Mouse (Mus musculus): ENCODE data around the gene Ppip5k2. TPM values are rescaled to one million over a fixed set of nuclear protein-coding genes. Genes with fewer than 3 reads are reported as not detected.

The Ppip5k2 gene
- total and polyA plus RNA-seq, 2 experiments from 2014 or later = 30.8 to 39.3 TPM

DNA sequence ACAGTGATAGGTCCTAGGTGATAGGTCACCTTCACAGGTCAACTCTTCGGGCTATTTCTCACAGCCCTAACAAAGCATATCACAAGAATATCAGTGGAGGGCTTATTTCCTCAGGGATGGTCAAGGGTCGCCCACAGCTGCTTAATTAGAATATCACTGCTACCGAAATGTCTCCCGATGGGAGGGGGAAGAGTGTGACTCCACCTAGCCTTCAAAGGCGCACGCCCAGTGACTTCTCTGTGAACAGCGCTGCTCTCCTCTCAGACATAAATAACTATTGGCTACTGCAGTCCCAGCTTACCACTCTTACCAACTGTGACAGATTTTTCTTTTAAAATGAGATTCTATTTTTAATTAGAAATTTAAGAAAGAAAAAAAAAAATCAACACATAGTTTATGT is 9.6 kb downstream of the Ppip5k2 start:
- no peaks in the 10 kb centered on the region for H3K4me1 ChIP-seq (ENCODE audit: insufficient read depth, low read length)
- no peak overlapping the region for H3K27ac ChIP-seq
- no peak overlapping the region for H3K9ac ChIP-seq (replicated peaks; ENCODE audit: low read length)
- ATAC-seq = no peak
- no peak for TF ChIP-seq CTCF (IDR thresholded peaks at IDR 0.05; ENCODE audit: low read depth)
- H3K9me3 ChIP-seq (ENCODE audit: low read length) = no peaks in the 10 kb centered on the region
- H3K36me3 ChIP-seq (ENCODE audit: insufficient read depth, low read length) = no peaks in the 10 kb centered on the region
- H3K4me3 ChIP-seq (ENCODE audit: low read length) = no peak overlapping the region
- no peak for DNase-seq (ENCODE audit: low spot score)
- no peaks in the 10 kb centered on the region for H3K27me3 ChIP-seq (ENCODE audit: insufficient read depth, low read length)
- WGBS = 86% methylated on average over 7 of the region's 7 CpGs
- no peak overlapping the region for H3K4me2 ChIP-seq (ENCODE audit: low read depth, low read length)

- ATAC-seq (no peak), DNase-seq (ENCODE audit: low spot score) (no peak)
- Histone ChIP-seq H3K27ac (no peak overlapping the region), H3K9me3 (ENCODE audit: low read length) (no peaks in the 10 kb centered on the region), H3K4me3 (ENCODE audit: low read length) (no peak overlapping the region), H3K27me3 (ENCODE audit: insufficient read depth, low read length) (no peaks in the 10 kb centered on the region), H3K4me2 (ENCODE audit: low read depth, low read length) (no peak overlapping the region), H3K36me3 (ENCODE audit: insufficient read depth, low read length) (no peaks in the 10 kb centered on the region), H3K4me1 (ENCODE audit: insufficient read depth, low read length) (no peaks in the 10 kb centered on the region), H3K9ac (replicated peaks; ENCODE audit: low read length) (no peak overlapping the region)
- no peak for TF ChIP-seq CTCF (IDR thresholded peaks at IDR 0.05; ENCODE audit: low read depth)
Measured at GRCm38 (mm10) chr1:97759841-97760240, 10.4 kb downstream of the Ppip5k2 start.

DNA sequence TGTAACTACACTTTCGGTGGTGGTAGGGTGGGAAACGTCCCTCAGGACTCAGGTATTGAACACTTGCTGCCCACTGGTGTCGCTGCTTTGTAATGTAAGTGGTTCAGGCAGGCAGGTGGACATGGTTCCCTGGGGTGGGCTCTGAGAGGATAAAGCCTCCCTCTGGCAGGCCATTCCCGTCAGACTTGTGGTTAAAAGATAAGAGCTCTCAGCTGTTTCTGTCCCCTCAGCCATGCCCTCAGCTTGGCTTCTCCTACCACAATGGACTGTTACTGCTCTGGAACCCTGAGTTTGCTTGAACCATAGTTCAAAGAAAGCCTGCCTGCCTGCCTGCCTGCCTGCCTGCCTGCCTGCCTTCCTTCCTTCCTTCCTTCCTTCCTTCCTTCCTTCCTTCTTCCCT is 15.8 kb downstream of the Ppip5k2 start:
- no peak for TF ChIP-seq CTCF (IDR thresholded peaks at IDR 0.05; ENCODE audit: low read depth)
- no peaks in the 10 kb centered on the region for H3K9me3 ChIP-seq (ENCODE audit: low read length)
- H3K27me3 ChIP-seq (ENCODE audit: insufficient read depth, low read length) = no peaks in the 10 kb centered on the region
- H3K4me1 ChIP-seq (ENCODE audit: insufficient read depth, low read length) = no peaks in the 10 kb centered on the region
- no peak overlapping the region for H3K4me2 ChIP-seq (ENCODE audit: low read depth, low read length)
- H3K4me3 ChIP-seq (ENCODE audit: low read length) = no peak overlapping the region
- no peak overlapping the region for H3K9ac ChIP-seq (replicated peaks; ENCODE audit: low read length)
- WGBS = 73% methylated on average over 4 of the region's 4 CpGs
- ATAC-seq (no peak), DNase-seq (ENCODE audit: low spot score) (no peak)
- H3K36me3 ChIP-seq (ENCODE audit: insufficient read depth, low read length) = peaks cover 8% of the 10 kb centered on the region
- no peak overlapping the region for H3K27ac ChIP-seq

- Histone ChIP-seq H3K9me3 (ENCODE audit: low read length) (no peaks in the 10 kb centered on the region), H3K36me3 (ENCODE audit: insufficient read depth, low read length) (peaks cover 13% of the 10 kb centered on the region), H3K4me1 (ENCODE audit: insufficient read depth, low read length) (no peaks in the 10 kb centered on the region), H3K4me2 (ENCODE audit: low read depth, low read length) (no peak overlapping the region), H3K27me3 (ENCODE audit: insufficient read depth, low read length) (no peaks in the 10 kb centered on the region), H3K9ac (replicated peaks; ENCODE audit: low read length) (no peak overlapping the region), H3K27ac (no peak overlapping the region), H3K4me3 (ENCODE audit: low read length) (no peak overlapping the region)
- no peak for ATAC-seq
- no peak for TF ChIP-seq CTCF (IDR thresholded peaks at IDR 0.05; ENCODE audit: low read depth)
- DNase-seq (ENCODE audit: low spot score) = no peak
Measured at GRCm38 (mm10) chr1:97753216-97753615, 17.0 kb downstream of the Ppip5k2 start.

DNA sequence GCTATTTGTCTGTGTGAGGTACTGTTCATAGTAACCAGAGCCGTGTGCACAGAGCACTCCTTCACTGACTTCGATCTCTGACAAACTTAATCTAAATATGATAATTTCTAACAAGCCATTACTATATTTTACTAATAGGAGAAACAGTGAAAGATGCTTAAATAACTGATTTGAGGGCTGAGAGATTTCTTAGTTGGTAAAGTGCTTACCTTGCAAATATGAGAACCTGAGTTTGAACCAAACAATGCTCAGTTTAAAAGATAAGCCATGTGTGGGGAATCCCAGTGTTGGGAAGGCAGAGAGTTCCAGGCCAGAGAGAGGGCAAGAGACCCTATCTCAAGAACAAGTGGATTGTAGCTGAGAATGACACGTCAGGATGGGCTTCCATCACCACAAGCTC is 22.0 kb downstream of the Ppip5k2 start:
- no peak for ATAC-seq
- WGBS = 92% methylated on average over 3 of the region's 3 CpGs
- Histone ChIP-seq H3K4me2 (ENCODE audit: low read depth, low read length) (no peak overlapping the region), H3K4me1 (ENCODE audit: insufficient read depth, low read length) (no peaks in the 10 kb centered on the region), H3K27ac (no peak overlapping the region), H3K36me3 (ENCODE audit: insufficient read depth, low read length) (peaks cover 34% of the 10 kb centered on the region), H3K9me3 (ENCODE audit: low read length) (no peaks in the 10 kb centered on the region), H3K4me3 (ENCODE audit: low read length) (no peak overlapping the region), H3K9ac (replicated peaks; ENCODE audit: low read length) (no peak overlapping the region), H3K27me3 (ENCODE audit: insufficient read depth, low read length) (no peaks in the 10 kb centered on the region)
- DNase-seq (ENCODE audit: low spot score) = no peak
- TF ChIP-seq CTCF (IDR thresholded peaks at IDR 0.05; ENCODE audit: low read depth) = no peak

DNA sequence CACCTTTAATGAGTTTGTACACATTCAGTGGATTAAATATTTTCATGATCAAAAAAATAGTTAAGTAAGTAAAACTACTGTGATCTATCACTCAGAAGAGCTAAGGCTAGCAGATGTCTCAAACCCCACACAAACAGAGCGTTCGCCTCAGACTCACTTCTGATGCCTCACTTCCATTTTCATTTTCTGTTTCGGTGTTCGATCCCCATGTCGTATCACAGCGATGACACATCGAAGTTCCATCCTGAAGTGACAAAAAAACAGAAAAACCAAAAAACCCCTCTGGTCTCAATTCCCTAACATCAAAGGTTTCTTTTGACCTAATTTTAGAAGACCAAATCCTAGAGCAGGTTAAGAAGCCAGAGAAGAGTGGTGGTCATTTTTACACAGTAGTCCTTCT is 23.9 kb downstream of the Ppip5k2 start:
- no peak for DNase-seq (ENCODE audit: low spot score)
- ATAC-seq = no peak
- no peak overlapping the region for H3K4me3 ChIP-seq (ENCODE audit: low read length)
- no peaks in the 10 kb centered on the region for H3K27me3 ChIP-seq (ENCODE audit: insufficient read depth, low read length)
- no peak overlapping the region for H3K27ac ChIP-seq
- peaks cover 30% of the 10 kb centered on the region for H3K36me3 ChIP-seq (ENCODE audit: insufficient read depth, low read length)
- H3K9me3 ChIP-seq (ENCODE audit: low read length) = no peaks in the 10 kb centered on the region
- H3K9ac ChIP-seq (replicated peaks; ENCODE audit: low read length) = no peak overlapping the region
- no peak overlapping the region for H3K4me2 ChIP-seq (ENCODE audit: low read depth, low read length)
- TF ChIP-seq CTCF (IDR thresholded peaks at IDR 0.05; ENCODE audit: low read depth) = no peak
- H3K4me1 ChIP-seq (ENCODE audit: insufficient read depth, low read length) = no peaks in the 10 kb centered on the region
- 96% methylated on average over 7 of the region's 7 CpGs for WGBS

DNA sequence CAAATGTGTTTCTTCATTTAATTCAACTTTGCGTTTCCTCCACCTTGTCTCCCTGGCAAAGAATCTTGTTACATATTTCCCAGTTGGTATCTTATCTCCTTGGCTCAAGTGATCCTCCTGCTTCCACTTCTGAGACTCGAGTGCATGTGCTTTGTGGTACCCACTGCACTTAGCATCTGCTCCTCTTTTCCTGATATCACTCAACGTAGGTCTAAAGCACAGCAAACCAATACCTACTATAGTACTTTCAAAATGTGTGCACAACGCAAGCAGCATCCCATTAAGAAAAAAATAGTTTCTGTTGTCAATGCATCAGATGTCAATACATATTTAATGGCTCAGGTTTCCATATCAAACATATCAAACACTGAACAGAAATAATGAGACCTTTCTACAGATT is 24.5 kb downstream of the Ppip5k2 start:
- Histone ChIP-seq H3K4me1 (ENCODE audit: insufficient read depth, low read length) (no peaks in the 10 kb centered on the region), H3K9me3 (ENCODE audit: low read length) (no peaks in the 10 kb centered on the region), H3K4me3 (ENCODE audit: low read length) (no peak overlapping the region), H3K9ac (replicated peaks; ENCODE audit: low read length) (no peak overlapping the region), H3K27ac (no peak overlapping the region), H3K4me2 (ENCODE audit: low read depth, low read length) (no peak overlapping the region), H3K27me3 (ENCODE audit: insufficient read depth, low read length) (no peaks in the 10 kb centered on the region), H3K36me3 (ENCODE audit: insufficient read depth, low read length) (peaks cover 33% of the 10 kb centered on the region)
- no peak for TF ChIP-seq CTCF (IDR thresholded peaks at IDR 0.05; ENCODE audit: low read depth)
- WGBS = 87% methylated on average over 4 of the region's 4 CpGs
- DNase-seq (ENCODE audit: low spot score) (no peak), ATAC-seq (no peak)
